Mouse (Mus musculus): Measurements from ENCODE around the gene Prickle3.

- TF ChIP-seq CTCF (IDR thresholded peaks at IDR 0.05; ENCODE audit: low read depth) (no peak), EP300 (IDR thresholded peaks at IDR 0.05; ENCODE audit: low read depth) (no peak)
Observed at GRCm38 (mm10) chrX:7640785-7641184, 16.3 kb upstream of the Prickle3 start.
